Mouse (Mus musculus) thymus, adult 2 months (tissue): Measurements from ENCODE around the gene Otud7a. TPM values are rescaled to one million over a fixed set of nuclear protein-coding genes. Genes with fewer than 3 reads are reported as not detected.

Experiments
- DNase-seq: peaks from one replicate; pipeline ENCODE4 v3.0.0; 2021
- H3K27ac ChIP-seq: fragments of 200-500 bp; 2 replicates; pipeline ENCODE4 v1.5.1; 2012; ENCODE audit warnings: low read length, control low read depth; ENCODE audit not compliant: control insufficient read depth, insufficient read depth
- H3K27me3 ChIP-seq: fragments of 200-500 bp; 2 replicates; pipeline ENCODE4 v1.6.1; 2012; ENCODE audit warnings: mild to moderate bottlenecking, low read length, moderate library complexity, mixed read lengths; ENCODE audit not compliant: control insufficient read depth, insufficient read depth
- H3K36me3 ChIP-seq: fragments of 200-500 bp; 2 replicates; pipeline ENCODE4 v1.6.1; 2012; ENCODE audit warnings: mild to moderate bottlenecking, low read length, moderate library complexity; ENCODE audit not compliant: control insufficient read depth, insufficient read depth
- H3K4me1 ChIP-seq: fragments of 200-500 bp; replicated peaks from 2 replicates; pipeline ENCODE4 v1.6.1; 2012; ENCODE audit warnings: low read length; ENCODE audit not compliant: control insufficient read depth, insufficient read depth
- H3K4me3 ChIP-seq: fragments of 200-500 bp; 2 replicates; pipeline ENCODE4 v1.5.1; 2012; ENCODE audit warnings: mild to moderate bottlenecking, low read length, control low read depth, moderate library complexity; ENCODE audit not compliant: control insufficient read depth, insufficient read depth
- CTCF ChIP-seq: fragments of 200-500 bp; IDR thresholded peaks from 2 replicates; pipeline ENCODE4 v1.5.1; 2012; ENCODE audit warnings: mild to moderate bottlenecking, control low read depth, low read length, moderate library complexity, borderline replicate concordance; ENCODE audit not compliant: control insufficient read depth, poor library complexity, insufficient read depth; ENCODE audit errors: extremely low read depth
- POLR2A ChIP-seq: fragments of 200-500 bp; IDR thresholded peaks from 2 replicates; pipeline ENCODE4 v1.6.1; 2012; ENCODE audit warnings: mild to moderate bottlenecking, low read length, control low read depth, moderate library complexity; ENCODE audit not compliant: control insufficient read depth, poor library complexity, insufficient read depth; ENCODE audit errors: extremely low read depth
- WGBS: fragments of 180-500 bp; shearing (Covaris S2); methylation state at CpG from one replicate; pipeline ENCODE4 v1.1.7; 2018; 5-methylcytosine and 5-hydroxymethylcytosine counted together
- polyA plus RNA-seq: library from polyadenylated mRNA; depleted of rRNA; stranded (reverse); fragments of >200 nt; gene quantifications from 2 replicates; pipeline ENCODE4 v1.2.3, GENCODE M21; 2012

The Otud7a gene
- polyA plus RNA-seq, 1 experiment: 0.12 TPM

DNA sequence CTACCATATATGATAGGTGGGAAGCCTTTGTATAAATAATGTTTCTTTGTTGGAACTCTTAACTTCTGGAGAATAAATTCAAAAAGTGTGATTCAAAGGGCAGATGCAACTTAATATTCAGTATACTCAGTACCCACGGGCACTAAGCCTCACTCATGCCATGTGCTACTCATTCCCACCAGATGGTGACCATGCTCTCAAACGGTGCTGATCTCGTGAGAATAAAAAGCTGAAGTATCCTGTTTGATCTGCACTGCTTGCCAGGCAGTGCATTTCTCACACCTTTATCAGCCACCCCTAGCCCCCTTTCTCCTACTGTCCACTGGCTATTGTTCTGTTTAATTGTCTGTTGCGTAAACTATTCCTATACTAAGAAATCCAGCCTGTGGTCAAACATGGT, 146.8 kb downstream of the Otud7a start:
- no peak for TF ChIP-seq CTCF
- TF ChIP-seq POLR2A: no peak
- Histone ChIP-seq H3K4me3 (no peak overlapping the region), H3K36me3 (no peaks in the 10 kb centered on the region), H3K4me1 (no peaks in the 10 kb centered on the region), H3K27me3 (no peaks in the 10 kb centered on the region), H3K27ac (no peak overlapping the region)
- WGBS: 76% methylated on average over 4 of the region's 4 CpGs
- no peak for DNase-seq

DNA sequence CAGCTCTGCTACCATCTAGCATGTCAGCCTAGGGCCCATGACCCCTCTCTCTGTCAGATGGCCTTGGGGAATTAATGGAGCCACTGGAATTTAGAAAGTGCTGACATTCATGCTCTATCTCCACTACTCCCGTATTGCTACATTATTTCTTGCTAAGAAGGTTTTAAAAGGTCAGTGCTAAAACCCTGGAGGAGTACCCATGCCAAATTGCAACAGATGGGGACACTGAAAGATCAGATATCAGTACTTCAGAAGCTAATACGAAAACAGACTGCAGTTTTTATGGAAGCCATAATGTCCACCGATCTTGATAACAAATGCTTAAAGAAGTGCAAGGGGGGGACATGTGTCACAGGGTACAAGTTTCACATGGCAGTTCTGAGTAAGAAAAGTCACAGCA, 147.5 kb downstream of the Otud7a start:
- H3K27me3 ChIP-seq: no peaks in the 10 kb centered on the region
- no peak overlapping the region for H3K27ac ChIP-seq
- no peak for TF ChIP-seq POLR2A
- TF ChIP-seq CTCF: no peak
- no peaks in the 10 kb centered on the region for H3K4me1 ChIP-seq
- DNase-seq: no peak
- WGBS: 78% methylated on average over 3 of the region's 3 CpGs
- H3K4me3 ChIP-seq: no peak overlapping the region
- H3K36me3 ChIP-seq: no peaks in the 10 kb centered on the region

DNA sequence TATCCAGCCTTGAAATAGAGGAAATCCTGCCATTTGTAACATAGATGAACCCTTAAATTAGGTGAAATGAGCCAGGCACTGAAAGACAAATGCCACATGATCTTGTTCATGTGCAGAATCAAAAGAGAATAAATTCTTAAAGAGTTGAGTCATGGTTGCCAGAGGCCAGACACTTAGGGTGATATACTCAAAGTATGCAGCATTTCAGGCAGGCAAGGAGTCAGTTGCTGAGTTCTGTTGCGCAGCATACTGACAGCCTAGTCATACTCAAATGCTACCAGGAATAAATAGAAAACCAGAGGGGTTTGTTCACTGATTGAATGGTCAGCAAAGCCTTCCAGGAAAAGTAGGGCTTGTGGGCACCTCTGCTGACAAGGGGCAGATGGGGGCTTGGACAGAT, 160.3 kb downstream of the Otud7a start:
- no peaks in the 10 kb centered on the region for H3K36me3 ChIP-seq
- DNase-seq: no peak
- H3K4me3 ChIP-seq: no peak overlapping the region
- TF ChIP-seq POLR2A (no peak), CTCF (no peak)
- no peaks in the 10 kb centered on the region for H3K27me3 ChIP-seq
- 98% methylated on average over 1 of the region's 1 CpGs for WGBS
- no peak overlapping the region for H3K27ac ChIP-seq
- no peaks in the 10 kb centered on the region for H3K4me1 ChIP-seq

DNA sequence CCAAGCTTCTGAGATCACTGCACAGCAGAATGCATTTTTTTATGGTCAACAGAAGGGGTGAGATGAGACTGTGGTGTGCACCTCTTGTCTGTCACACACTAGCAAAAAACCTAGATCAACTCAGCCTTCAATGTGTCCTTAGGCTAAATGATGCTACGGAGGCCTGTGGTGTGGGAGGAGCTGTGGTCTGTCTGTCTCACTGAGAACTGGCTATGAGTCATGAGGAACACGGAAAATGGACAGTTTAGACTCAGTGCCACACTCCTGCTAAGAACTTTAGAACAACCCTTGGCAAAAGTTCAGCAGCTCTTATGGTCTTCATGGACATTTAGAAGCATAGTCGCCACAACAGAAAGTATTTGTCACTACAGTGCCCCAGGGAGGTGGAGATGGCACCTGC, 172.5 kb downstream of the Otud7a start:
- TF ChIP-seq CTCF: no peak
- TF ChIP-seq POLR2A: no peak
- 86% methylated on average over 3 of the region's 3 CpGs for WGBS
- Histone ChIP-seq H3K36me3 (no peaks in the 10 kb centered on the region), H3K27me3 (no peaks in the 10 kb centered on the region), H3K27ac (no peak overlapping the region), H3K4me3 (no peak overlapping the region), H3K4me1 (no peaks in the 10 kb centered on the region)
- no peak for DNase-seq

DNA sequence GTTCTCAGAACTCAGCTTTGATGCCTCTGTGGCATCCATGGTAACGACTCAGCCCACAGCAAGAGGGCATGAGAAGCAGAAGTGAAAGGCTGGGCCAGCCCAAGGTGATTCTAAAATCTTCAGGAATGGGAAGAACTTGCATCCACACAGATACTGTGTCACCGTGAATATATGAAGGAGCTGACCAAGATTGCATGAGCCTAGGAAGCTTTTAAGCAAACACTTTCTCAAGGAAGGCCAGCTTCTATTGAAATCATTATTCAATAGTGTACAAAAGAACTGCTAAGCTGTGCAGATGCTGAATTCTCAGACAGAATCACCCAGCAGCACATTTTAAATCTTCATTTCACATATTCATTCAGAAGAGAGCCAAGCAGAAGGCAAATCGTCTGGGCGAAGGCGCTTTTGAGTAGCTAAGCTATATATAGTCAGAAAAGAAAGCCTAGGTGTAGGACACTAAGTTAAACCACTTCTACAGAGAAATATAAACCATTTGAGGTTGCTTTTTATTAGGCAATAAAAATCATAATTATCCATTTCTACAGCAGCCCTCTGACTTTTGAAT, 176.3 kb downstream of the Otud7a start:
- H3K27me3 ChIP-seq: no peaks in the 10 kb centered on the region
- H3K4me3 ChIP-seq: no peak overlapping the region
- WGBS: 85% methylated on average over 5 of the region's 5 CpGs
- H3K4me1 ChIP-seq: no peaks in the 10 kb centered on the region
- no peaks in the 10 kb centered on the region for H3K36me3 ChIP-seq
- no peak for TF ChIP-seq CTCF
- no peak for TF ChIP-seq POLR2A
- no peak for DNase-seq
- H3K27ac ChIP-seq: no peak overlapping the region

DNA sequence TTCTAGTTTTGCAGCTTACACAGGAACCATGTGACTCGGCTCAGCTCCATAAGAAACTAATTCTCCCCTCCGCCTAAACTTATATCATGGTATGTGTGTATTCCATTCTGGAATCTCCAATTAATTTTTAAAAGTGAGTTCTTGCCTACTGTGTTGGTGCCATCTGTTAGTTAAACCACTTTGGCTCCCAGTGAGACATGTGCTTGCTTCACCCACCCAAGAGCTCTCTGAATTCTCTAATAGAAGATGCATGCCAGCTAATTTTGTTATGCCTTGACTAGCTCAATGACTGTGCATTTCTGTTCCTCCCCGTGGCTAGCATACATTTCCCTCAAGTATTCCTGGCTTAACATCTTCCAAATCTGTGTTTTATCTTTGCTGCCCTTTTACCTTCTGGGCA, 193.1 kb downstream of the Otud7a start:
- WGBS: 81% methylated on average over 3 of the region's 3 CpGs
- Histone ChIP-seq H3K4me1 (no peaks in the 10 kb centered on the region), H3K27me3 (no peaks in the 10 kb centered on the region), H3K36me3 (no peaks in the 10 kb centered on the region), H3K4me3 (no peak overlapping the region), H3K27ac (no peak overlapping the region)
- no peak for DNase-seq
- TF ChIP-seq CTCF (no peak), POLR2A (no peak)

DNA sequence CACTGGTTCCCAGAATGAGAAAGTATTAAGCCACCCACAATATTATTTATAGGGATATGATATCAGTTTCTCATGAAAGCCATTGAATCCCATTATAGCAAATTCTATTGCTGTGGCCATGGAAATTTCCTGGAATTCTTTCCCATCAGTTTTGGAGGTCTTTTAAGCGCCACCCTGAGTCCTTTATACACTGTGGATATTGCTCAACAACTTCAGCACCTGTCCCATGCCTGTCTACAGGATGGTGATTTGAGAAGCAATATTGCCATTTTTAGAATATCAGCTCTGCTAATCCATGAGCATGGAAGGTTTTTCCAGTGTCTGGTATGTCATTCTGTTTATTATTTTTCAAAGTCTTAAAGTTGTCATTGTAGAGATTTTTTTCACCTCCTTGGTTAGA, 199.5 kb downstream of the Otud7a start:
- Histone ChIP-seq H3K4me3 (no peak overlapping the region), H3K36me3 (no peaks in the 10 kb centered on the region), H3K27ac (no peak overlapping the region), H3K27me3 (no peaks in the 10 kb centered on the region), H3K4me1 (no peaks in the 10 kb centered on the region)
- TF ChIP-seq POLR2A (no peak), CTCF (no peak)
- DNase-seq: no peak
- WGBS: 77% methylated on average over 1 of the region's 1 CpGs
